Mouse (Mus musculus) erythroblast, adult 5-6 weeks (primary cell): ENCODE data around the gene Itpripl1. TPM values are rescaled to one million over a fixed set of nuclear protein-coding genes. Genes with fewer than 3 reads are reported as not detected.
"Not testable (repeated sequence)": the region's sequence is repeated elsewhere in the genome, so short reads cannot be mapped to it uniquely, and the experiment has no call there.

Source experiments
- ATAC-seq: replicated peaks from 2 replicates; pipeline ENCODE4 v1.8.0; 2016; ENCODE audit warnings: moderate number of reproducible peaks, mild to moderate bottlenecking, moderate TSS enrichment, inconsistent platforms; ENCODE audit not compliant: poor library complexity, low FRiP score, severe bottlenecking
- total RNA-seq, 2 experiments: library from RNA; stranded (forward) in 1 of 2; stranded (reverse) in 1 of 2; fragments of 150-400 nt in 1 of 2; fragments of 200-764, 138-1000 nt in 1 of 2; gene quantifications; 2 replicates each; pipeline versions ENCODE4 v1.2.3 to v1.2.4; 2015 to 2017; ENCODE audit warnings: low replicate concordance in 2 of 2

The Itpripl1 gene
- total RNA-seq (2015; ENCODE audit: low replicate concordance), result 4.8 and 5.2 TPM in 2 replicates
- total RNA-seq (2017; ENCODE audit: low replicate concordance), result 4.4 and 6.1 TPM in 2 replicates

DNA sequence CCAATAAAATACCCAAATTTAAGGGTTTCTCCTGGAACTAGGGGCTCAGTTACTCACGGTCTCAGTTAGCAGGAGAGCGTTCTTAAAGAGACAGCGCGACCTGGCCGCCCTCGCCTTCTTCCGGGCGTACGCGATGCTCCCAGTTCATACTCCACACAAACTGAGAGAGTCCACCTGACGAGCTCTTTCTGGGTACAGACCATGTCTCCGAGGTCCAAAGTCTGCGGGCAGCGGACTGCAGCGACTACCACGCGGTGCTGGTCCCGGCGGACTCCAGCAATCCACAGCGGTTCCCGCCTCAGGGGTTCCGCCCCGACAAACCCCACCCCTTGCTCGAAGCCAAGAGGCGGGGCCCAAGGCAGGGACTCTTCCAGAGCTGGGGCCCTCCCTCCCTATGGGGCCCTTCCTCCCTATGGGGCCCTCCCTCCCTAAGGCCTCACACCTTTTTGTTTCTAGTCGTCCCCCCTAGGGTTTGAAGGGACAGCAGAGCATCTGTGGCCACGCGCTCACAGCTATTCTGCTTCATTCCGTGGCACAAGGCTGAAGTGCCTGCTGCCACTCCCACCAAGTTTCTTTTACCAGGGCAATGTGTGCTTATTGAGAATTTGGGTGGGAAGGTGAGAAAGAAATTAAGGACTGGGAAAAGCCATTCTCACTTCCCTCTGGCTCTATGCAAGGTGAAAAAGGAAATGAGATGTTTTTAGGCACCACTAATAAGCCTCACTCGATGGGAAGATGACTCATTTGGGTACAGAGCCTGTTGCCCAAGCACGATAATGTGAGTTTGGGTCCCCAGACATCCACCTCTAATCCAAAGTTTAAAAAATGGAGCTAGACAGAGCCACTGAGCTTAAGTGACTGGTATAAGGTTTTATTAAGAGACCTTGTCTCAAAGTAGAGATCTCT lies at the start of gene Itpripl1:
Itpripl1 (minus strand) TSS at position 285 of the 906 bp plus-strand sequence.
- peak; percentile 96 for ATAC-seq

DNA sequence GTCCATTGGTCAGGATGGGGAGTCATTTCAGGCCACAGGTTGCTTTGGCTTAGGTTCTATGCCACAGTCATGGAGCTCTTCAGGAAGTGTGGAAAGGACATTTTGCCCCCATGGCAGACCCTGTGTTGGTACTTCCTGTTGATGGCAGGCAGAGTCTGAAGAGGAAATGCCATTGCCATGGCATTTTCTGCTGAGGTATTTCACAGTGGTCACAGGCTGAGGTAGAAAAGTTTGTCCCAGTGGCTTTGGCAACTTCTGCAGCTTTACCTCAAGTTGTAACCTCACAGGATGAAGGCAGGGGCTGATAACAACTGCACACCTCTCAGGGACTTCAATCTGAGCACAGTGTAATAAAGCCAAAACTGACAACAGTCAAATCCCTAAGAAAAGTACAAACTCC lies 46.3 kb upstream of the Itpripl1 start:
- ATAC-seq, result no peak

DNA sequence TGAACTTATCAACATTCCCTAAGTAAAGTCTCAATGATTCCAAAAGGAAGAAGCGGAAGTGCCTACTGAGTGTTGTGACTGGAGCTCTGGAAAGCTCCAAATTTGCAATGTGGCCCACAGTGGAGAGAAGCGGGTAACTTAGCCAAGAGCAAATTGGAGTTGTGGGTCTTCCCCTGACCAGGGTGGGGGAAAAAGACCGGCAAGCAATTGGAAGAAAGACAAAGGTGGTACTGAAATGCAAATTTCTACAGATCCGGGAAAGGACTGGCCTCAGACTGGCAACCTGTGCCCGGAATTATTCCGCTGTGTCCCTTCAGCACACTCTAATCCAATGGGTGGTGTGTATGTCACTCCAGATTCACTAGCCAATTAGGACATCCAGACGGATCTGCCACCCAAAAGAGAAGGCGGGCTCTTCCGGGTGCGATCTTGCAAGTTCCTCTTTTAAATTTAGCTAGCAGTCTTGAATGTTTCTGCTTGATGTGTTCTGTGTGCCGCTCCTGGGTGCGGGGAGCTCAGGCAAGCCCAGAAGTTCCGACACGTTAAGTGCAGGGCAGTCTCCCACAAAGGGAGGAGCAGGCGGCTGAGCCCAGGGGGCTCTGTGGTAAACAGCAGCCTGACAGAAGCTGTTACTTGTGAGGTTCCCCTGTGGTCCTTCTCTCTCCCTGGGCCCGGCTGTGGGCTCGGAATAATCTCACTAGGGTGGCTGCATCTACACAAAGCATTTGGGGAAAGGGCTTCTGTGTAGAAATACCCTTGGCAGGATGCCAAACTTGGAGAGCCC lies 39.5 kb upstream of the Itpripl1 start:
- peak; percentile 99 for ATAC-seq

DNA sequence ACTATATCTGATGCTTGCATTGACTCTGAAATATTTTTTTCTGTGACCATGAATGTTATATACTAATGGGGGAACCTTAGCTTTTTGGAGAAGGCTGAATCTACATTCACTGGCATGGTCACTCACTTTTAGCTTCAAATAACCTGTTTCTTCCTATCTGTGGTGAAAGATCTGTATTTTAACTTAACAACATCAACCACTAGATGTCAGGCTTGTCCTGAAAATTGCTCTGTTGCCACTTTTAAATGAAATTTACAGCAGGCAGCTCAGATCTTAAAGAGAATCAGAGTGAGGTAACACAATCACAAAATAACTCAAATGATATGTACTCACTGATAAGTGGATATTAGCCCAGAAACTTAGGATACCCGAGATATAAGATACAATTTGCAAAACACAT lies 23.0 kb upstream of the Itpripl1 start:
- ATAC-seq, result not testable (repeated sequence)

DNA sequence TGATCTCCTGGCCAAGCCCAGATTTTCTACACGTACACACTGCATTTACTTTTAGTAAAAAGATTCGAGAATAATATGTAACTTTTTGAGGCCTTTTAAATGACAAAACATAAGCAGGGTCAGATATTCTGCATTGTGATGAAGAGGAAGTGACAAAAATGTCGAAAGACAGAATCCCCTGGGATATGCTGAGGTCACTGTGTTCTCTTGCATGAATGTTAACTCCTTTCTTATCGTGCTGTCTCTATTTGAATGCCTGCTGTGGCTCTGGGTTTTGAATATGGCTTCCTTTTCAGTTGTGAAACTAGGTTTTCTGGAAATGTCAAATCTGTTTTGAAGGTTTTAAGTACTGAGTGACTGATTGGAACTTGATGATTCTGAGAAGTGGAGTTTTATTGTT lies 22.4 kb upstream of the Itpripl1 start:
- ATAC-seq, result no peak

DNA sequence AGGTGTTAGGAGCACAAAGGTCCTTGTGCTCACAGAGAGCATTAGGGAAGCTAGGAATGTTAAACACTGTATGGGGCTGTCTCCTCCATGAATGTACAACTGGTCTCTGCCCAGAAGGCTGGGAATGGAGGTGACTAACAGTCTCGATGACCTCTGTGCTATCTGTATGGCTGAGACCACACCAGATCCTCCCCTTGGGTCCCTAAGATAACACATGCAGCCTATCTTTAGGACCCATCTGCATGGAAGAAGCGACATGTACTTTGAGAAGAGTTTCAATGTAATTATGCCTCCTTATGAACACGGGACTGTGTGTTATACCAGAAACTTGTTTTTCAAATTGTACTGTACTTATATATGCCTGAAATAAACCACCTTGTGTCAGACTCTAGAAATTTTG lies 2.5 kb upstream of the Itpripl1 start:
- ATAC-seq, result no peak

DNA sequence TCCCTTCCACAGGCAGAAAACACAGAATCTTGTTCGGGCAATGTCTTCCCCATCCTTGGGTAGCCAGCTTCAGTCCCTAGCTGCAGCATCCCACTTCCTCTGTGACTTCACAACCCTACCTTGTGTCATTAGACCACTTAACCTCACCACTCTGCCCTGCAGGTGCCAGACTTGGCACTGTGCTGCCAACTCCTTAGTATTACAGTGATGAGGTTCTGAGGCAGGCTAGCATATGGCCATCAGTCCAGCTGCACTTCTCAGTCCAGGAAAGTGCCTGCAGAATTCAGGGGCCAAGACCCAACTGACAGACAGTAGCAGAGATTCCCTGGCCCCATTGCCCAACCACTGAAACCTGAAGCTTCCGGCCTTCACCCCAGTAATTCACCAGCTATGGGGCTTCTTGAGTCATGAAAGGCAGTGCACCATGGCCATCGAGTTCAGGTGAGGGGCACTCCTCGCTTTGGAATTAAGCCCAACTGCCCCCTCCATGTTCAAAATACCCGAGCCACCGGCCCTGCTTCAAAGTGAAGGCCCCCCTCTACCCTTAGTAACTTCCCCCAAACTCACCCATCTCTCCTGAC lies 575 bp downstream of the Itpripl1 start:
- ATAC-seq, result peak; percentile 12; the same call in 1 of the 2 replicates

DNA sequence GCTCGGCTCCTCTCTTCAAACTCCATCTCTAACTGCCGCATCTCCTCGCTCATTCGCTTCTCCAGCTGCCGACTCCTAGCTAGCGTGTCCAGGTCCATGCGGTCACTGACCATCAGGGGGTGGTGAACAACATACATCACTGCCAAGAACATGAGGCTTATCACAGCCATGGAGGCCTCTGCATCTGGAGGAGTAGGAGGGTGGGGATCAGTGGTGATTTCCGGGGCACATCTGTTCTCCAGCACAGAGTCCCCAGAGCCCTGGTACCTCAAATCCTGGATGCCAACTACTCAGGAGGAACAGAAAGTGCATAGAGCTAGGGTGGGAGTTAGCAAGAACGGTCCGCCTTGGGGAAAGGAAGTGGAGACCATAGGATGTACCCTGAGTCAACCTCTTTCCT lies 1.2 kb downstream of the Itpripl1 start:
- ATAC-seq, result no peak

DNA sequence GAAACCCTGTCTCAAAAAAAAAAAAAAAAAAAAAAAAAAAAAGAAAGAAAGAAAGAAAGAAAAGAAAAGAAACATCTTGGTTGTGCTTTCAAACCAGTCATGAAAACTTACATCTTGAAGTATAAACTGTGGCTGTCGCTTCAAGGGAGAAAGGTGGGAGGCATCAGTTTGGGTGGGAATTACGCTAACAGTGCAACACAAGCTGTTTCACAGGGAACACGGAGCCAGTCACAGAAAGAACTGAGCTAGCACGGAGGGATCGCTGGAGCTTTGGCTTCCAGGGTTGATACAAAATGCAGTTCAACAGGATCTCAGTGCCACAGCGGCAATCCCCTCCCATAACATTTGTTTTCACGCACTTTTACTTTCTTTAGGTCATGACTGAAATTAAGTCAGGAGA lies 3.2 kb downstream of the Itpripl1 start:
- ATAC-seq, result no peak

DNA sequence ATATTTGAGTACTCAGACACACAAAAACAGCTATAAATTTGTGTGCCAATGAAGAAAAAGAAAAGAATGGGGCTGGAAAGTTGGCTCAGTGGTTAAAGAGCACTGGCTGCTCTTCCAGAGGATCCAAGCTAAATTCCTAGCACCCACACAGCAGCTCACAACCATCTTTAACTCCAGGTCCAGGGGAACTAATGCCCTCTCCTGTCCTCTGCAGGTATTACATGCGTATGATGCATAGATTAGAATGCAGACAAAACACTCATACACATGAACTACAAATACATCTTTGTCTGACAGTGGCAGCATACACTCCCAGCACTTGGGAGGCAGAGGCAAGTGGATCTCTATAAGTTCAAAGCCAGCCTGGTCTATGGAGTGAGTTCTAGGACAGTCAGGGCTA lies 3.6 kb downstream of the Itpripl1 start:
- ATAC-seq, result no peak

DNA sequence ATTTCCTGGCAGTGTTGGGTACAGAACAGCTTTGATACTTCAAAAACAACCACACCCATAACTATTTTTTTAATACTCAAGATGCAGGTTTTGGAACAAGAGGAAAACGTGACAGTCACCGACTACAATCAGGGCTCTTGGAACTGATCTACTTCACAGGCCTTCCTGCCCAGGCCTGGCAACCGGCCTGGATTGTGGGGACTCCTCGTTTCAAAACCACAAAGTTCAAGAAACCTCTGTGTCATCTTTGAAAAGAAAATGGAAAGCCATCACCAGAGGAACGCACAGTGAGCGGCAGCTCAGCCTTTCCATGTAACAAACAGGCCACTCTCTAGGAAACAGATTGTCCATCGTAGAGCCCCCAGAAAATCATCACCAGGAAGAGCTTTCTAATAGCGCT lies 4.1 kb downstream of the Itpripl1 start:
- ATAC-seq, result no peak

DNA sequence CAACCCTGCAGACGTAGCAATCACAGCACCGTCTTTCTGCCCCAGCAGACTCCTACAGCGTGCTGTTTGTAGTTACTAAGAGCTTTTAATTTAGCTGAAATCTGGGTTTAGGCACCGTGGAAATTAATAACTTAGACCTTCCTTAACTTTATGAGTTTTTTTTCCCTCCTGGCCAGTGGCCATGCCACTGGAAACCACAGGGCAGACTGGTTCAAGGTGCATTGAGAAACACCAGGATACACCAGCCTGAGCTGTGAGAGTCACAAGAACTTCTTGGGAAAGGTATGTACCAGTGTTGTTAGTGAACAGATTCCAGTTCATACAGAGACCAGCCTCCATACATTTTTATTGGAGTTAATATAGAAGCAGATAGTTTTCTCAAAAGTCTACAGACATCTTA lies 4.8 kb downstream of the Itpripl1 start:
- ATAC-seq, result no peak

DNA sequence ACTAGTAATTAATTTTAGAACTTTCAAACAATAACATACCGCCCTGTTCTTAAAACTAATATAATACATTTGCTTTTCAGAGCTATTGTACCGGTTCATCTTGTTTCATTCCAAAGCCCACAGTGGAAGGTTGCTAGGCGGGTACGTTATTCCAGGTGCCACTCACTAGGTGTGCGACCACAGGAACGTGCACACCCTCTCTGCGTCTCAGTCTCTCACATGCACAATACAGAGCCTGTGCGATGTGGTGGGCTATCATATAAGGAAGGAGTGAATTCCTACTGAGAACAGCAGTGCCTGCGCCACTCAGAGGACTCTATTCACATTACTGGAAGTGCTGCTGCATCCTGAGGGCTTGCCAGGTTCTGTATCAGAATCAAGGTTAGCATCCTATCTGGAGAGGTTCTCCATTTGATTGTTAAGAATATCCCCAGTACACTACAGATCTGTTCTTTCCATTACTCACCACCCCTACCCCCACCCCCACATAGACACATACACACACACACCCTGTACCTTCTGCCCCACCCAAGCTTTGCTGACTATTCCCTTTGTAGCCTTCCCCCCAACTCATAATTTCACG lies 5.3 kb downstream of the Itpripl1 start:
- ATAC-seq, result no peak

DNA sequence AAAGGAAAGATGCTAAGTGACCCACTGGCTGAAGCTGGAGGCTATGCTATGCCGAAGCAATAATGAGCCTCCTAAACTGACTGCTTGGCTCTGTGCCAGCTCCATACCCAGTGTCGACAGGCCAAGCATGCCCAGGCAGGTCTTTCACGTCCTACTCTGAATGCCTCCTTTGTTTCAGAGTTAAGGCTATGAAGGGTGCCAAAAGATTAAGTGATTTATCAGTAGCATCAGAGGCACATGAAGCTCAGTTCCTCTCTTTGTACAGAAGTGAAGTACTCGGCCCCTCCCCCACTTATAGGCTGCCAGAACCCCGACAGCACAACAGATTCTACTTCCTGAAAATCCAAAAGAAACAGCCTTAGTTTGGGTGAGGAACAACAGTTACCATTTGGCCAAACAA lies 6.3 kb downstream of the Itpripl1 start:
- no peak for ATAC-seq

DNA sequence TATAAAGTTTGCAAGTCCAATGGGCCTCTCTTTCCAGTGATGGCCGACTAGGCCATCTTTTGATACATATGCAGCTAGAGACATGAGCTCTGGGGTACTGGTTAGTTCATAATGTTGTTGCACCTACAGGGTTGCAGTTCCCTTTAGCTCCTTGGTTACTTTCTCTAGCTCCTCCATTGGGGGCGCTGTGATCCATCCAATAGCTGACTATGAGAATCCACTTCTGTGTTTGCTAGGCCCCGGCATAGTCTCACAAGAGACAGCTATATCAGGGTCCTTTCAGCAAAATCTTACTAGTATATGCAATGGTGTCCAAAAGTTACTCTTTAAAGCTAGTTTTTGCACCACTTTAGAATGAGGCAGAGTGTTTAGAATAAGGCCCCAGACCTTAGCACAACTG lies 8.0 kb downstream of the Itpripl1 start:
- ATAC-seq, result not testable (repeated sequence)

DNA sequence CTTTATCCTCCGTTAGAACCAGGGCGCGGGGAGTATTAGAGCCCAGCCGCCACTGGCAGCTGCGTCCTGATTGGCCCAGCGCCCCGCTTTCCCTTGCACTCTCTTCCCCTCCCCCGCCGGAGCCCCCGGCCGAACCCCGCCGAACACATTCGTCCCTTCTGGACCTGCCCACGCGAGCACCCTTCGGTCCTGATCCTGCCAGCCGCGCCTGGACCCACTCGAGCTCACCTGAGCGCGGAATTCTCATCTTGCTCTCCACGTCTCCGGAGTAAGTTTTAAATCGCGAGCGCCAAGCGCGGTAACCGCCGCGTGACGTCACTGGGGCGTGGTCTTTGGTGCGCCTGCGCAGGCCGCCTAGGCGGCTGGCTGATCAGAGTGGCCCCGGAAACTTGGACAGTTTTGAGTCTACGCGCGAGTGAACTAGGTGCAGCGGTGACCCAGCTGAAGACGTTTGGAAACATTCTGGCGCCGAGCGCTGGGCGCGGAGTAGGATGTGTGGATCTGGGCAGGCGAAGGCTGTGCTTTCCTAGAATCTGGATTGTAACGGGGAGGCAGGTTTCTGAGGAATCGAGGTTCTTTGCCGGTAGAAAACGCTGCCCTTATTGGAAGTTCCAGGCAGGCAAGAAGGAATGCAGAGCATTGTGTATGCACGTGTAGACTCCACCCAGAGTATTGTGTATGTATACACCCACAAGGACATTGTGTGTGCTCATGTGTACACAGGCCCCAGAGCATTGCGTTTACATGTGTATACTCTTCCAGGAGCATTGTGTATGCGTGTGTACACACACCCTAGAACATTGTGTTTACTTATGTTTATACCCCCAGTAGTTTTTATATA lies 9.4 kb downstream of the Itpripl1 start, which contains the start of gene Ncaph:
Ncaph (minus strand) TSS at position 334 of the 841 bp plus-strand sequence.
- ATAC-seq, result peak; percentile 89

DNA sequence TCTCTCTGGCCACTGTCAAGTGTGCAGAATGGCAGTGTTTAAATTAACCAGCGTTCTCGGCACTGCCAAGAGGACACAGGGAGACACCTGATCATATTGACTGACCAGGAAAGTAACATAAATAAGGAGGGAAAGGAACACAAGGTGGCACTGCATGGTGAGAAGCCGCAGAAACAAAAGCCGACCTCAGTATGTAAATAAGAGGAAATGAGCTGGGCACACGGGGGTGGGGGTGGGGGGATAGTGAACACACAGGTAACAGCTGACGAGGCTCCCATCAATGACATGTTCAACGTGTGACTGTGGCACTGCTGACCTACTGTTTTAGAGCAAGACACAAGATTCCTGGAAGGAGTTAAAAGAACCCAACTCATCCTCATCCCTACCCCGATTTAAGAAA lies 11.9 kb downstream of the Itpripl1 start:
- ATAC-seq, result no peak

DNA sequence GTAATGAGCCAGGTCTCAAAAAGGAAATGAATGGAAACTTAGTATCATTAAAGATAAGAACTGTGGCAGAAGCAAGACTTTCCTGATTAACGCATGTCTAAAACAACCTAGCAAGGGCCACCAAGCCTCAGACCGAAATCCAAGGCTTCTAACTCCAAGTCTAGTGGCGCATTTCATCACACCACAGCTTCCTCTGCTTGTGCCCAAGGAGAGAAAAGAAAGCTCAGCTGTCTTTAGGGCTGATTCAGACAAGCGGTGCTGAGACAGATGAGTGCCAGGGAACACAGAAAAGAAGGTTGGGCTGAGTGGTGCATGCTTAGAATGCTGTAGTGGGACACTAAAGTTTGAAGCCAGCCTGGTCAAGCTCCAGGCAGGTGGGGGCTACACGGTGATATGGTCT lies 14.3 kb downstream of the Itpripl1 start:
- ATAC-seq, result no peak

DNA sequence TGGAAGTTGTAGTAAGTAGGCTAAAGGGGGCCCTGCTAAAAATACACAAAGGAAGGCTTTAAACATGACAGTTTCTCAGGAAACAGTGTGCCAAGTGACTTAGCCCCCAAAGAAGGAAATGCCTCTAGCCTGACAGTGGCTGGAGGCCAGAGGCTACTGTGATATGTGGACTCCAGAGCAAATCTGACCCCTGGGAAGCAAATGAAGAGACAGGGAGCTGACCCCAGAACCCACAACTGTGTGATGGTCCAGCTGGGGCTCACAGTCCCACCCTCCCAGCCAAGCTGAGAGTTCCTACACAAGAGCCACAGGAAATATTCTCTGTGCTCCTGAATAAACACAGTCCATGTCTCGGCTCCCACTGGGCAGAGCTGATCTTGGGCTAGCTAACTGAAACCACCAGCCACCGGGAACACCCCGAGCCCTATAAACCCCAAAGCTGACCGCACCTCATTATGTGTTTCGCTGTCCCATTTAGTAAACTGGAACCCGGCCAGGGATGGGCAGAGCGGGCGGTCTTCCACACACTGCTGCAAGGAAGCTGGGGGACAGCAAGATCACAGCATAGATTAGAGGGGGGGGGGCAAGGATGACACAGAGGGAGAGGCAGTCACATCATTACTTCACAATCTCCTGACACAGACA lies 21.5 kb downstream of the Itpripl1 start:
- no peak for ATAC-seq
